Mouse (Mus musculus) midbrain, embryonic 12.5 days (tissue): ENCODE measurements around the gene Rps15a. TPM values are rescaled to one million over a fixed set of nuclear protein-coding genes. Genes with fewer than 3 reads are reported as not detected.

Experiments used
- ATAC-seq: fragments of 200-750 bp; cut with Nextera tagmentation; 2 replicates; pipeline ENCODE4 v1.8.0; 2017; ENCODE audit warnings: low read depth, moderate TSS enrichment, moderate library complexity; ENCODE audit not compliant: low FRiP score
- H3K27ac ChIP-seq: fragments of 300-500 bp; sonication (generic); replicated peaks from 2 replicates; pipeline ENCODE4 v1.5.1; 2016; ENCODE audit warnings: mild to moderate bottlenecking
- H3K27me3 ChIP-seq: fragments of 300-500 bp; sonication (generic); 2 replicates; pipeline ENCODE4 v1.6.1; 2016; ENCODE audit warnings: mild to moderate bottlenecking
- H3K36me3 ChIP-seq: fragments of 300-500 bp; sonication (generic); 2 replicates; pipeline ENCODE4 v1.6.1; 2016
- H3K4me1 ChIP-seq: fragments of 300-500 bp; sonication (generic); 2 replicates; pipeline ENCODE4 v1.6.1; 2016
- H3K4me2 ChIP-seq: fragments of 300-500 bp; sonication (generic); replicated peaks from 2 replicates; pipeline ENCODE4 v1.6.1; 2016; ENCODE audit warnings: mild to moderate bottlenecking, moderate library complexity
- H3K4me3 ChIP-seq: fragments of 300-500 bp; sonication (generic); 2 replicates; pipeline ENCODE4 v1.5.1; 2016; ENCODE audit warnings: mild to moderate bottlenecking
- H3K9ac ChIP-seq: fragments of 300-500 bp; sonication (generic); replicated peaks from 2 replicates; pipeline ENCODE4 v1.6.1; 2016; ENCODE audit warnings: mild to moderate bottlenecking, moderate library complexity
- H3K9me3 ChIP-seq: fragments of 300-500 bp; sonication (generic); 2 replicates; pipeline ENCODE4 v1.6.1; 2016; ENCODE audit warnings: mild to moderate bottlenecking
- WGBS: fragments of 180-500 bp; shearing (Covaris S2); methylation state at CpG from one replicate; pipeline ENCODE4 v1.1.7; 2016; 5-methylcytosine and 5-hydroxymethylcytosine counted together
- polyA plus RNA-seq: library from polyadenylated mRNA; unstranded; fragments of >200 nt; fragmentation: Nextera tagmentation; extraction: Ambion mirVana; gene quantifications from 2 replicates; pipeline ENCODE4 v1.2.1, GENCODE M21; 2016

Rps15a gene
- polyA plus RNA-seq, 1 experiment from 2014 or later: 523 TPM

GRCm38 (mm10) chr7:118111128-118111527 is 4.9 kb downstream of the Rps15a start:
- peaks cover 85% of the 10 kb centered on the region for H3K36me3 ChIP-seq
- H3K27me3 ChIP-seq: no peaks in the 10 kb centered on the region
- H3K4me3 ChIP-seq: 0 out of 2 replicates have a peak overlapping the region, but pooled peaks have one; percentile 13
- no peak overlapping the region for H3K27ac ChIP-seq
- H3K9ac ChIP-seq: no peak overlapping the region
- H3K4me1 ChIP-seq: peaks cover 48% of the 10 kb centered on the region
- H3K9me3 ChIP-seq: no peaks in the 10 kb centered on the region
- 90% methylated on average over 3 of the region's 3 CpGs for WGBS
- ATAC-seq: no peak
- 0 out of 2 replicates have a peak overlapping the region, but pooled peaks have one; percentile 92 for H3K4me2 ChIP-seq

GRCm38 (mm10) chr7:118107671-118108070 is 8.3 kb downstream of the Rps15a start:
- Histone ChIP-seq H3K4me3 (no peak overlapping the region), H3K27me3 (no peaks in the 10 kb centered on the region), H3K27ac (no peak overlapping the region), H3K36me3 (peaks cover 83% of the 10 kb centered on the region), H3K9ac (no peak overlapping the region), H3K4me1 (peaks cover 22% of the 10 kb centered on the region), H3K9me3 (no peaks in the 10 kb centered on the region), H3K4me2 (no peak overlapping the region)
- no peak for ATAC-seq
- 71% methylated on average over 1 of the region's 1 CpGs for WGBS

- no peaks in the 10 kb centered on the region for H3K27me3 ChIP-seq
- no peaks in the 10 kb centered on the region for H3K9me3 ChIP-seq
- H3K9ac ChIP-seq: no peak overlapping the region
- no peak overlapping the region for H3K4me3 ChIP-seq
- ATAC-seq: no peak
- H3K4me2 ChIP-seq: no peak overlapping the region
- no peaks in the 10 kb centered on the region for H3K4me1 ChIP-seq
- 76% methylated on average over 5 of the region's 5 CpGs for WGBS
- H3K27ac ChIP-seq: no peak overlapping the region
- H3K36me3 ChIP-seq: peaks cover 52% of the 10 kb centered on the region
Measured at GRCm38 (mm10) chr7:118104458-118105052, 11.4 kb downstream of the Rps15a start.

- Histone ChIP-seq H3K4me1 (no peaks in the 10 kb centered on the region), H3K27ac (0 out of 2 replicates have a peak overlapping the region, but pooled peaks have one; percentile 15), H3K9me3 (no peaks in the 10 kb centered on the region), H3K36me3 (peaks cover 44% of the 10 kb centered on the region), H3K4me2 (no peak overlapping the region), H3K9ac (no peak overlapping the region), H3K27me3 (no peaks in the 10 kb centered on the region), H3K4me3 (no peak overlapping the region)
- WGBS: 45% methylated on average over 5 of the region's 5 CpGs
- no peak for ATAC-seq
Measured at GRCm38 (mm10) chr7:118103462-118104379, 12.3 kb downstream of the Rps15a start.

GRCm38 (mm10) chr7:118102678-118103461 is 13.1 kb downstream of the Rps15a start:
- Histone ChIP-seq H3K27me3 (no peaks in the 10 kb centered on the region), H3K4me1 (no peaks in the 10 kb centered on the region), H3K36me3 (peaks cover 35% of the 10 kb centered on the region), H3K4me2 (no peak overlapping the region), H3K9me3 (no peaks in the 10 kb centered on the region), H3K9ac (no peak overlapping the region), H3K4me3 (no peak overlapping the region), H3K27ac (0 out of 2 replicates have a peak overlapping the region, but pooled peaks have one; percentile 15)
- WGBS: 51% methylated on average over 4 of the region's 4 CpGs
- peak; percentile 51 for ATAC-seq

GRCm38 (mm10) chr7:118102231-118102630 is 13.8 kb downstream of the Rps15a start:
- Histone ChIP-seq H3K36me3 (peaks cover 29% of the 10 kb centered on the region), H3K27me3 (no peaks in the 10 kb centered on the region), H3K9ac (no peak overlapping the region), H3K4me1 (no peaks in the 10 kb centered on the region), H3K9me3 (no peaks in the 10 kb centered on the region), H3K4me3 (no peak overlapping the region), H3K4me2 (no peak overlapping the region), H3K27ac (no peak overlapping the region)
- ATAC-seq: 0 out of 2 replicates have a peak, but pooled peaks have one; percentile 5
- 49% methylated on average over 4 of the region's 4 CpGs for WGBS

- no peaks in the 10 kb centered on the region for H3K36me3 ChIP-seq
- H3K27ac ChIP-seq: no peak overlapping the region
- no peak for ATAC-seq
- 73% methylated on average over 7 of the region's 7 CpGs for WGBS
- H3K9me3 ChIP-seq: no peaks in the 10 kb centered on the region
- H3K9ac ChIP-seq: no peak overlapping the region
- no peaks in the 10 kb centered on the region; the same call in 1 of the 2 replicates for H3K4me1 ChIP-seq
- H3K27me3 ChIP-seq: no peaks in the 10 kb centered on the region
- H3K4me3 ChIP-seq: no peak overlapping the region
- no peak overlapping the region for H3K4me2 ChIP-seq
Measured at GRCm38 (mm10) chr7:118097615-118098014, 18.4 kb downstream of the Rps15a start.

- Histone ChIP-seq H3K27me3 (no peaks in the 10 kb centered on the region), H3K27ac (no peak overlapping the region), H3K9me3 (no peaks in the 10 kb centered on the region), H3K4me3 (no peak overlapping the region), H3K4me2 (no peak overlapping the region), H3K4me1 (no peaks in the 10 kb centered on the region), H3K36me3 (no peaks in the 10 kb centered on the region), H3K9ac (no peak overlapping the region)
- WGBS: 90% methylated on average over 4 of the region's 4 CpGs
- ATAC-seq: no peak
Measured at GRCm38 (mm10) chr7:118079987-118080386, 36.0 kb downstream of the Rps15a start.

GRCm38 (mm10) chr7:118079097-118079496 is 36.9 kb downstream of the Rps15a start:
- Histone ChIP-seq H3K9ac (no peak overlapping the region), H3K4me2 (no peak overlapping the region), H3K27ac (no peak overlapping the region), H3K4me1 (no peaks in the 10 kb centered on the region), H3K36me3 (no peaks in the 10 kb centered on the region), H3K27me3 (no peaks in the 10 kb centered on the region), H3K9me3 (no peaks in the 10 kb centered on the region), H3K4me3 (no peak overlapping the region)
- ATAC-seq: no peak
- 88% methylated on average over 5 of the region's 5 CpGs for WGBS

GRCm38 (mm10) chr7:118067261-118067660 is 48.7 kb downstream of the Rps15a start:
- Histone ChIP-seq H3K4me3 (no peak overlapping the region), H3K4me1 (no peaks in the 10 kb centered on the region), H3K9me3 (no peaks in the 10 kb centered on the region), H3K27ac (no peak overlapping the region), H3K9ac (no peak overlapping the region), H3K4me2 (no peak overlapping the region), H3K27me3 (no peaks in the 10 kb centered on the region), H3K36me3 (no peaks in the 10 kb centered on the region)
- 95% methylated on average over 5 of the region's 5 CpGs for WGBS
- ATAC-seq: no peak

- Histone ChIP-seq H3K4me1 (no peaks in the 10 kb centered on the region), H3K9ac (no peak overlapping the region), H3K4me2 (no peak overlapping the region), H3K27ac (no peak overlapping the region), H3K36me3 (no peaks in the 10 kb centered on the region), H3K27me3 (no peaks in the 10 kb centered on the region), H3K9me3 (peaks cover 4% of the 10 kb centered on the region; the same call in 1 of the 2 replicates), H3K4me3 (no peak overlapping the region)
- 78% methylated on average over 6 of the region's 6 CpGs for WGBS
- no peak for ATAC-seq
Measured at GRCm38 (mm10) chr7:118056300-118056699, 59.7 kb downstream of the Rps15a start.
